Mouse (Mus musculus): Measurements from ENCODE around the gene Xiap. TPM values are rescaled to one million over a fixed set of nuclear protein-coding genes. Genes with fewer than 3 reads are reported as not detected.

Gene Xiap
- polyA plus RNA-seq, 1 experiment from 2014 or later, result 14.5 TPM

DNA sequence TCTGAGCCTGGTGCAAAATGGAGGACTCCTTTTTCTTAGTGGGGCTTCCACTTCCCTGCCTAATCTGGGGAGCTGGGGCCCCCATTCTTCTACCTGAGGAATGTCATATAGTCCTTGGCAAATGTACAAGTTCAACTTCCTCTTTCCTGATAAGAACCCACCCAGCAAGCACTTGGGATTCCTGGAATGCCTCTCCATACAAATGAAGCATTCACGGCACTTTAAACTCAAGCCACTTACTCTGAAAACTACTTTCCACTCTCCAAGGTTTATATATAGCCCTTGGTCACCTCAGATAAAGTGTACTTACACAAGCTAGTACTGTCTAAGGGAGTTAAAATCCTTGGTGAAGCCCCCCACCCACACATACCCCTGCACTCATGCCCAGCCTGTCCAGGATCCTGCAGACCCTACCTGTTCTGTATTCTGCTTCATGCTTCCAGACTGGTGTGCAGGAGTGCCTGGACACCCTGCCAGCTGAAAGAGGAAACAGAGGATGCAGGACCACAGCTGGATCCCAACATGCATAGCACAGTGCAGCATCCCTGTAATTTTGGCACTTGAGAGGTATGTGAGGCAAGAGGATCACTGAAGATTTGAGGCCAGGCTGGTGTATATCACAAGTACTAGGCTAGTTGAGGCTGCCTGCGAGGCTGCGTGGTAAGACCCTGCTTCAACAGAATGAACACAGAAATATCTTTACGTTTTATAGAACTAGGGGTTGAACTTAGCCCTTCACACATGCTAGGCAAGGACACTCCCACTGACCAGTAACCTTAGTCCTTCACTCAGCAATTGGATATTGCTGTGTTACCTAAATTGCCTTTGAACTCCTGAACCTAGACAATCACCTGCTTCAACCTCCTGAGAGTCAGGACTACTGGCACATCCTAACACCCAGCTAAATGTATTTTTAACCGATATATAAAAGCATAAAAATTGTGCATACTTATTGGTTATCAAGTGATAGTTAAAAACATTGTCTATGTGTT lies 8.5 kb upstream of the Xiap start:
- Histone ChIP-seq H3K4me3 (no peak overlapping the region), H3K36me3 (no peaks in the 10 kb centered on the region), H3K9me3 (no peaks in the 10 kb centered on the region), H3K27ac (0 out of 2 replicates have a peak overlapping the region, but pooled peaks have one; percentile 23), H3K9ac (no peak overlapping the region), H3K4me2 (replicated peaks) (no peak overlapping the region), H3K27me3 (no peaks in the 10 kb centered on the region), H3K4me1 (no peaks in the 10 kb centered on the region)
- no peak for ATAC-seq (ENCODE audit: insufficient number of reproducible peaks, insufficient read depth, low FRiP score, low TSS enrichment)
- 70% methylated on average over 5 of the region's 5 CpGs for whole genome bisulfite sequencing

DNA sequence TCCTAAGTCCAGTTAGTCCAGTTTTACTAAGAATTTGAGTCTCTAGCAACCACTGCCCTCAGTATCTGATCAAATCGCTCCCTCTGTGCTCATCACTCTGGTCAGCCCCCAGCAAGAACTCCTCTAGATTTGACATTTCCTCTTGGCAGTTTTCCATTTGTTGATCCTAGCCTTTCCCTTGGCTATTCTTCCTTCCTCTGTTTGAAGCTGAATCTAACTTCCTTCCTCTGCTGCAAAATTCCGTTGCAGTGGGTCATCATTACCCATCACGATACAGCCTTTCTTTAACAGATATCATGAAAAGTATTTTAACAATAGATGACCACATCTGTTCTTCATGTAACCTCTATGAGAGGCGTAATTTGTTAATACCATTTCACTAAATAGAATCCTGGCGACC lies 2.5 kb upstream of the Xiap start:
- 66% methylated on average over 5 of the region's 5 CpGs for WGBS
- Histone ChIP-seq H3K27ac (no peak overlapping the region), H3K27me3 (no peaks in the 10 kb centered on the region), H3K4me1 (no peaks in the 10 kb centered on the region), H3K4me2 (replicated peaks) (no peak overlapping the region), H3K9me3 (no peaks in the 10 kb centered on the region), H3K9ac (no peak overlapping the region), H3K4me3 (no peak overlapping the region), H3K36me3 (no peaks in the 10 kb centered on the region)
- ATAC-seq (ENCODE audit: insufficient number of reproducible peaks, insufficient read depth, low FRiP score, low TSS enrichment), result no peak

DNA sequence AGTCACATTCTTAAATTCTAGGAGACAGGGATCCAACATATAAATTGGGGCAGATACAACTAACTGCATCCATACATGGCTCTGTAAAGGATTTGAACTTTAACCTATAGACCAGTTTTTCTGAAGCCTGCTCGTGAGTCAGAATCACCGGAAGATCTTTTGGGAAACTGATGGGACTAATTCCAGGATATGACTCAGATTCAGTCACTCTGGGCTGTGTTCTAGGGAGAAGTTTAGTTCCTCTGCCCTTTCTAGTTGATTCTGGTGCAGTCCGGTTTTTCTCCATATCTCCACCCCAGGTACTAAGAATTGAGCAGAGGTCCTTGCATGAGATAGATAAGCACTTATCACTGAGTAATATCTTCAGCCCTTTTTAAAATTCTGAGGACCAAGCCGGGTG lies 1.6 kb upstream of the Xiap start:
- no peaks in the 10 kb centered on the region for H3K27me3 ChIP-seq
- H3K27ac ChIP-seq, result no peak overlapping the region
- no peak overlapping the region for H3K4me3 ChIP-seq
- no peaks in the 10 kb centered on the region for H3K4me1 ChIP-seq
- no peak overlapping the region for H3K4me2 ChIP-seq (replicated peaks)
- ATAC-seq (ENCODE audit: insufficient number of reproducible peaks, insufficient read depth, low FRiP score, low TSS enrichment), result no peak
- H3K9ac ChIP-seq, result no peak overlapping the region
- 87% methylated on average over 4 of the region's 4 CpGs for WGBS
- H3K9me3 ChIP-seq, result no peaks in the 10 kb centered on the region
- H3K36me3 ChIP-seq, result no peaks in the 10 kb centered on the region

DNA sequence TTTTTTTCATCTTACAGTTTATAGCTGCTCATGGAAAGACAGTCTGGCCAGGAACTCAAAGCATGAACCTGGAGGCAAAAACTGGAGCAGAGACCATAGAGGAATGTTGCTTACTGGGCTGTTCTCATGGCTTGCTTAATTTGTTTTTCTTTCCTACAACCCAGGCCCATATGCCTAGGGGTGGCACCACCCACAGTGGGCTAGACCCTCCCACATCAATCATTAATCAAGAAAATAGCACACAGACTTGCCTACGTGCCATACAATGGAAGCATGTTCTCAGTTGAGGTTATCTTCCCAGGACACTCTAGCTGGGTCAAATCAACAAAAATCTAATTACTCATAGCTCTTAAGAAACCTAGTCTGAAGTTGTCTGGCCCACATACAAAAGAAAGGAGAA lies 4.1 kb downstream of the Xiap start:
- Histone ChIP-seq H3K4me1 (no peaks in the 10 kb centered on the region), H3K9me3 (no peaks in the 10 kb centered on the region), H3K4me3 (no peak overlapping the region), H3K27me3 (no peaks in the 10 kb centered on the region), H3K36me3 (no peaks in the 10 kb centered on the region), H3K9ac (no peak overlapping the region), H3K4me2 (replicated peaks) (no peak overlapping the region), H3K27ac (no peak overlapping the region)
- WGBS, result 63% methylated on average over 1 of the region's 1 CpGs
- no peak for ATAC-seq (ENCODE audit: insufficient number of reproducible peaks, insufficient read depth, low FRiP score, low TSS enrichment)

DNA sequence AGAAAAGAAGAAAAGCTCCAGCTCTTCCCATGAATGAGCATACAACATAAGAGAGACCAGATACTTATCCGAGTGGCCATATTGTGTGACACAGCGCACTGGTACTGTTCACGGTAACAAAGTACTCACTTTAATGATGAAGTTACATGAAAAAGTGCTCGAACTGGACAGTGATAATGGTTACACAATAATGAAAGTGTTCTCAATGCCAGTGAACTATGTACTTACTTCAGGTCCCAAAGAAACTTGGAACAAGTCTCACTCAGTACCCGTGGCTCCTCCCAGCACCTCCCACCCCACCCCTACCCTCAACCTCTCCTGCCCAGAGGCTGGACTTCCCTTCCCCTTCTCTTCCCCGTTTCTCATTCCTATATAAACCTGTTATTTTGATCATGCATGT lies 5.6 kb downstream of the Xiap start:
- no peaks in the 10 kb centered on the region for H3K27me3 ChIP-seq
- H3K9ac ChIP-seq, result no peak overlapping the region
- no peak overlapping the region for H3K27ac ChIP-seq
- no peaks in the 10 kb centered on the region for H3K4me1 ChIP-seq
- H3K4me3 ChIP-seq, result no peak overlapping the region
- 79% methylated on average over 6 of the region's 6 CpGs for WGBS
- H3K4me2 ChIP-seq (replicated peaks), result no peak overlapping the region
- H3K9me3 ChIP-seq, result no peaks in the 10 kb centered on the region
- ATAC-seq (ENCODE audit: insufficient number of reproducible peaks, insufficient read depth, low FRiP score, low TSS enrichment), result no peak
- no peaks in the 10 kb centered on the region for H3K36me3 ChIP-seq

DNA sequence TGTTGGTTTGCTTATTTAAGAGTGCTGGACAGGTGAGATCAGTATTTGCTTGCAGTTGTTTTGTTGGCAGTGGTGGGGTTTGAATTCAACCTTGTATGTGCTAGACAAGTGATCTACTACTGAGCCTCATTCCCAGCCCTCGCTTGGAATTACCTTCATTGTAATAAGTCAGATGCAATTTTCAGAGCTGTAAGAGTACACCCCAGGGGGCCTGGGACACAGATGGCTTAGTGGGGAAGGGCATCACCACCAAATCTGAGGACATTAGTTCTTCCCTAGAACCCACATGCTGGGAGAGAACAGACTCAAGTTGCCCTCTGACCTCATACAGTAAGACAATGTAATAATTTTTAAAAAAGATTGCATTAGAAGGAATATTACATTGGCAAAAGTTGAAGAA lies 7.3 kb downstream of the Xiap start:
- WGBS, result 80% methylated on average over 1 of the region's 1 CpGs

DNA sequence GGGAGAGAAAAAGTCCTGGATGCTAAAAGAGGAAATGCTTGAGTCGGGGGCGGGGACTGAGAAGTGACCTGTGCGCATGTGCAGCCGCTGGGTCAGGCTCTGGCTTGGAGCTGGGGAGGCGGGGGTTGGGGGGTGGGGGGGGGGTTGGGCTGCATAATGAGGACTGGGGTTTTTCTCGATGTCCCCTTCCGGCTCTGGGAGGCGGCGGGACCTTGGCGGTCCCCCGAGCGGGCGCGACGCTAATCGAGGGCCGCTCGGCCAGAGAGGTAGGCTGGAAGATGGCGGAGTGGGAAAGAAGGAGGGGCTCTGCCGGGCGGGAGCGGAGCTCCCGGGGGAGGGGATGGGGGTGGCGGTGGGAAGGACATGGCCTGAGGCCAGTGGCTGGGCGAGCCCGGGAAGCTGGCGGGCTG lies 8.3 kb downstream of the Xiap start:
- Histone ChIP-seq H3K36me3 (no peaks in the 10 kb centered on the region), H3K4me2 (replicated peaks) (peak overlapping the region; percentile 29), H3K9me3 (no peaks in the 10 kb centered on the region), H3K27ac (peak overlapping the region; percentile 90), H3K27me3 (no peaks in the 10 kb centered on the region), H3K4me1 (no peaks in the 10 kb centered on the region), H3K9ac (peak overlapping the region; percentile 50), H3K4me3 (peak overlapping the region; percentile 38)
- ATAC-seq (ENCODE audit: insufficient number of reproducible peaks, insufficient read depth, low FRiP score, low TSS enrichment), result no peak
- 25% methylated on average over 26 of the region's 27 CpGs for WGBS

More for the DNA sequence above, 7.3 kb downstream of the Xiap start:
- H3K9me3 ChIP-seq, result no peaks in the 10 kb centered on the region
- H3K27ac ChIP-seq, result no peak overlapping the region
- H3K27me3 ChIP-seq, result no peaks in the 10 kb centered on the region
- no peak for ATAC-seq (ENCODE audit: insufficient number of reproducible peaks, insufficient read depth, low FRiP score, low TSS enrichment)
- H3K4me1 ChIP-seq, result no peaks in the 10 kb centered on the region
- no peak overlapping the region for H3K9ac ChIP-seq
- no peak overlapping the region for H3K4me2 ChIP-seq (replicated peaks)
- no peaks in the 10 kb centered on the region for H3K36me3 ChIP-seq
- H3K4me3 ChIP-seq, result no peak overlapping the region

DNA sequence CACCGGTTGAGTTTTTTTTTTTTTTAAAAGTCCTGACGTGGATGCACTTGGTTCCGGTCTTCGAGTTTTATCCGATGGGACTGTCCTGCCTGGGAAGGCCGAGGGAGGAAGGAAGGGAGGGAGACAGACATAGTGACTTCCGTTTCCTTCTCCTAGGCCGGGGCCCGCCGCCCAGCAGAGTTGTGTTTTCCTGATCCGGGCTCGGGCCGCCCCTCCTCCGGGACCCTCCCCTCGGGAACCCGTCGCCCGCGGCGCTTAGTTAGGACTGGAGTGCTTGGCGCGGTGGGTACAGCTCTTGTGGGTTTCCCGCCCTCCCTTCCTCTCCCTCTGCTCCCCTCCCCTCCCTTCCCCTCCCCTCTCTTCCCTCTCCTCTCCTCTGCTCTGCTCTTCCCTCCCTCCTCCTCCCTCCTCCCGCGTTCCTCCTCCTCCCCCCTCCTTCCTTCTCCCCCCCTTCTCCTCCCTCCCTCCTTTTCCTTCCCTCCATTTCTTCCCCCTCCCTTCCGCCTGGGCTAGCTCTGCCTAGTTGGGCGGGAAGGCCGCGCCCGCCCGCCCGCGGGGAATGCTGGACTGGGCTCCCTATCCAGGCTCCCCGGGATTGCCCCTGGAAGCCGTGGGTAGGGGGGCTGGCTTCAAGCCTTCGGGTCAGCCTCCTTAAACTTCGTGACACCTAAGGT lies 8.9 kb downstream of the Xiap start:
- Histone ChIP-seq H3K36me3 (0 out of 2 replicates have a peak, but pooled peaks cover 2% of the 10 kb centered on the region), H3K4me1 (no peaks in the 10 kb centered on the region), H3K27ac (peak overlapping the region; percentile 90), H3K9ac (peak overlapping the region; percentile 50), H3K9me3 (no peaks in the 10 kb centered on the region), H3K27me3 (no peaks in the 10 kb centered on the region), H3K4me3 (peak overlapping the region; percentile 38), H3K4me2 (replicated peaks) (peak overlapping the region; percentile 42)
- peak; percentile 93 for ATAC-seq (ENCODE audit: insufficient number of reproducible peaks, insufficient read depth, low FRiP score, low TSS enrichment)
- WGBS, result 27% methylated on average over 31 of the region's 37 CpGs

DNA sequence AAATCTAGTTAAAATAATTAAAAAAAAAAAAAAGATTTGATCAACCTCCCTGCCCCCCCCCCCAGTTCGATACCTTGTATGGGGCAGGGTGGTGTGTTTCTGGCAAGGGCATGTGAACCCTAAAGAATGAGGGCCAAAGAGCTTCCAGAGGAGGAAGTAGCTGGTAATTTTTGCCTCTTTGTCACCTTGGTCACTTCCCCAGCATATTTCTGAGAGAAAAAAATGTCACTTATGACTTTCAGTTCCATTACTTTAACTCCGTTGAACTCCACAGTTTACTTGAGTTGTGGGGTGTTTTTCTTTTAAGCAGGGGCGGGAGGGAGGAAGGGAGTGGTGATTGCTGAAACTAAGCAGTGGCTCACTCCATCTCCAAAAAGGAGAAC lies 9.4 kb downstream of the Xiap start:
- WGBS, result 29% methylated on average over 3 of the region's 3 CpGs
- no peaks in the 10 kb centered on the region for H3K4me1 ChIP-seq
- H3K27me3 ChIP-seq, result no peaks in the 10 kb centered on the region
- peak overlapping the region; percentile 50 for H3K9ac ChIP-seq
- ATAC-seq (ENCODE audit: insufficient number of reproducible peaks, insufficient read depth, low FRiP score, low TSS enrichment), result no peak
- H3K4me2 ChIP-seq (replicated peaks), result peak overlapping the region; percentile 42
- peak overlapping the region; percentile 90 for H3K27ac ChIP-seq
- H3K9me3 ChIP-seq, result no peaks in the 10 kb centered on the region
- H3K36me3 ChIP-seq, result 0 out of 2 replicates have a peak, but pooled peaks cover 3% of the 10 kb centered on the region
- peak overlapping the region; percentile 38 for H3K4me3 ChIP-seq

DNA sequence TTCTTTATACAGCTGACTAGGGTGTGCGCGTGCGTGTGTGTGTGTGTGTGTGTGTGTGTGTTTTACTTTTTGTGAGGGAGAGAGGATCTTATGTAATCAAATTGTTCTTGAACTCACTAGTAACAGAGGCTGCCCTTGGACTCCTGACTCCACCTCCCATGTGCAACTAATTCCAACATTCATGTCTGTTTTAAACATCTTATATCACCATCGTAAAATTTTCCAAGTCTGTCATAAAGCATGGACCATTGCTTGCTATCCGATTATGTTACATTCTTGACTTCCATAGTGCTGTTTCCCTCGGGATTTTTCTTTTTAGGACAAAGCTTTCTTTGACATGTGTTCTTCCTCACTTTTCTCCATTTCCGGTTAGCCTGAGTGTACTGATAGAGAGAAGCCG lies 28.3 kb downstream of the Xiap start:
- no peak overlapping the region for H3K27ac ChIP-seq
- H3K9ac ChIP-seq, result no peak overlapping the region
- H3K4me2 ChIP-seq (replicated peaks), result no peak overlapping the region
- H3K27me3 ChIP-seq, result no peaks in the 10 kb centered on the region
- H3K36me3 ChIP-seq, result no peaks in the 10 kb centered on the region
- ATAC-seq (ENCODE audit: insufficient number of reproducible peaks, insufficient read depth, low FRiP score, low TSS enrichment), result no peak
- no peaks in the 10 kb centered on the region for H3K9me3 ChIP-seq
- H3K4me3 ChIP-seq, result no peak overlapping the region
- 77% methylated on average over 8 of the region's 8 CpGs for WGBS
- no peaks in the 10 kb centered on the region for H3K4me1 ChIP-seq

DNA sequence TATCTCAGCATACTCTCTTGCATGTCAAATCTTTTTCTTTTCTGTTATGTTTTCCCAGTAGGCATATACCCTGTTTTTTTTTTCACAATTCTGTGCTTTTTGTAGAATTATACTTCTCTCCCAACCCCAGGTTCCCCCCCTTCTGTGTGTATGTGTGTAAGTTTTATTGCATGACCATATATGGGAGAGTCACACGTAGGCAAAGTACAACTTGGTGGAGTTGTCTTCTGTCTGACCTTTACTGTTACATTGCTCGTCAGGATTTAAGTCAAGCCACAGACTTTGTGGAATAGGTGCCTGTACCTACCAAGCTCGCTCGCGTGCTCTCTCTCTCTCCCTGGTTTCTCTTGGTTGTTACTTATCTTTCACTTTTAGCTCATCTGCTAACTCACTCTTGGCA lies 28.7 kb downstream of the Xiap start:
- no peak for ATAC-seq (ENCODE audit: insufficient number of reproducible peaks, insufficient read depth, low FRiP score, low TSS enrichment)
- WGBS, result 82% methylated on average over 5 of the region's 5 CpGs
- no peak overlapping the region for H3K4me2 ChIP-seq (replicated peaks)

DNA sequence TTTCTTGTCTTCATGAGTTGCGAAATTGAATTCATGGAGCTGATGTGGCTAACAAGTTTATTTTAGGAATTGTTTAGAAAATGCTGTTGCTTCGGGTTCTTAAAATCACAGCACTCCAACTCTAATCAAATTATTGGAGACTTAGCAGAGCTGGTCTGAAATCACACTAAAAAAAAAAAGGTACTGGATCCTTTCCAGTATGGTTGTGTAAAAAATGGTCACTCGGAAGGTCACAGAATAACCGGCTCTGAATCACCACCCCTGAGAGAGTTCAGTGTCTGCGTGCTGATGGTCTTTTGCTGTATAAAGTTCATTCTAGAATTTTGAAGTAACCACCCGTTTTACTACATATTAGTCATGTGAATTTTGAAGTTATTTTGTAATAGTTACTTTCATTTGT lies 47.7 kb downstream of the Xiap start:
- Histone ChIP-seq H3K4me1 (no peaks in the 10 kb centered on the region), H3K4me2 (replicated peaks) (no peak overlapping the region), H3K27ac (no peak overlapping the region), H3K9ac (no peak overlapping the region), H3K9me3 (no peaks in the 10 kb centered on the region), H3K4me3 (no peak overlapping the region), H3K36me3 (peaks cover 15% of the 10 kb centered on the region), H3K27me3 (no peaks in the 10 kb centered on the region)
- 90% methylated on average over 6 of the region's 6 CpGs for WGBS
- ATAC-seq (ENCODE audit: insufficient number of reproducible peaks, insufficient read depth, low FRiP score, low TSS enrichment), result no peak

More for the DNA sequence above, 28.7 kb downstream of the Xiap start:
- Histone ChIP-seq H3K4me3 (no peak overlapping the region), H3K4me1 (no peaks in the 10 kb centered on the region), H3K9ac (no peak overlapping the region), H3K27me3 (no peaks in the 10 kb centered on the region), H3K36me3 (no peaks in the 10 kb centered on the region), H3K9me3 (no peaks in the 10 kb centered on the region), H3K27ac (no peak overlapping the region)
